17 mouse cellular contexts compared by ENCODE assay signal in the genomic region with DNA sequence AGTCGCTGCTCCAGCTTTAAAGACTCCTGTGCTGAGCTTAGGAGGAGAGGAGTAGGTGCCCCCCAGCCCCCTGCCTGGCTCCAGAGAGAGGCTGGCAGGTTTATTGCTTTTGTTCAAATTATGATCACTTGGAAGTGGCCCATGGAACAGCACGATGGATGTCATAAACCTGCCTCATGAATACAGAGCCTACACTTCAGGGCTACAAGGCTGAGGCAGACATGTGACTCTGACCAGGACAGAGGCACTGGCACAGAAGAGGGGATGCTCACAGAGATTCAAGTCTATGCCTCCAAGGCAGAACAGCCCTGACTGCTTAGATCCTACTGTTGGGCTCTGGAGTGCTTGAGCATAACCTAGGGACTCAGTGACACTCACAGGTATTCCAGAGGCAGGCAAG.
"Had no signal": no experiment of that assay in that cellular context is flagged by ENCODE, and none has a peak within 500 bp of the region (broad histone marks: within the 10 kb centered on the region; RNA-seq: fewer than 3 reads in every experiment).

No protein-coding gene starts in this region.

- H3K9me3 ChIP-seq: liver, embryonic 13.5 days; liver, embryonic 15.5 days; lung, embryonic 15.5 days; megakaryocyte, embryonic 14.5 days; midbrain, embryonic 13.5 days; midbrain, embryonic 15.5 days had no signal

- H3K27ac ChIP-seq: liver, embryonic 13.5 days; liver, embryonic 15.5 days; lung, embryonic 15.5 days; macrophage; midbrain, embryonic 13.5 days; midbrain, embryonic 15.5 days had no signal

- H3K4me1 ChIP-seq: lung, embryonic 15.5 days had no signal

- H3K36me3 ChIP-seq: liver, embryonic 15.5 days; lung, embryonic 15.5 days; midbrain, embryonic 15.5 days had no signal

- DNase-seq: liver, embryonic 13.5 days; liver, postnatal 0 days; lung, adult 2 months; lung, postnatal 14 days; lung, postnatal 36 days; right cerebral cortex, postnatal 14 days; thymus, adult 2 months; thymus, postnatal 25 days; thymus, postnatal 4 days had no signal

- H3K4me3 ChIP-seq: liver, embryonic 13.5 days; liver, embryonic 15.5 days; lung, embryonic 15.5 days; megakaryocyte, embryonic 14.5 days; midbrain, embryonic 13.5 days; midbrain, embryonic 15.5 days had no signal

- H3K4me2 ChIP-seq: liver, embryonic 13.5 days; liver, embryonic 15.5 days; lung, embryonic 15.5 days; midbrain, embryonic 11.5 days; midbrain, embryonic 13.5 days; midbrain, embryonic 15.5 days had no signal

- ATAC-seq: liver, postnatal 0 days; lung, postnatal 0 days; midbrain, embryonic 13.5 days; midbrain, embryonic 15.5 days had no signal

- H3K27me3 ChIP-seq: liver, embryonic 13.5 days; liver, embryonic 15.5 days; lung, embryonic 15.5 days; megakaryocyte, embryonic 14.5 days; midbrain, embryonic 13.5 days; midbrain, embryonic 15.5 days had no signal

- H3K9ac ChIP-seq: liver, embryonic 13.5 days; liver, embryonic 15.5 days; liver, postnatal 0 days; lung, embryonic 15.5 days; midbrain, embryonic 13.5 days; midbrain, embryonic 15.5 days had no signal
